Mouse (Mus musculus): ENCODE measurements around the gene Anln. TPM values are rescaled to one million over a fixed set of nuclear protein-coding genes. Genes with fewer than 3 reads are reported as not detected.
"Not testable (repeated sequence)": the region's sequence is repeated elsewhere in the genome, so short reads cannot be mapped to it uniquely, and the experiment has no call there.

The Anln gene
- polyA plus RNA-seq, 1 experiment, result 26.1 TPM

- TF ChIP-seq CTCF (IDR thresholded peaks at IDR 0.05; ENCODE audit: control insufficient read depth, insufficient read depth, low read length), result no peak
- no peak for TF ChIP-seq POLR2A (IDR thresholded peaks at IDR 0.05; ENCODE audit: borderline replicate concordance, control insufficient read depth, low read depth, low read length)
- H3K4me3 ChIP-seq (replicated peaks; ENCODE audit: control insufficient read depth, low read depth, low read length), result no peak overlapping the region
- 77% methylated on average over 5 of the region's 5 CpGs for WGBS
- H3K4me1 ChIP-seq (ENCODE audit: control insufficient read depth, insufficient read depth, low read length), result no peaks in the 10 kb centered on the region; the same call in 1 of the 2 replicates
- no peak overlapping the region for H3K27ac ChIP-seq (ENCODE audit: control insufficient read depth, insufficient read depth, low read depth, low read length, poor library complexity)
Measured at GRCm38 (mm10) chr9:22309651-22310050, 79.3 kb downstream of the Anln start.

GRCm38 (mm10) chr9:22307920-22308262, 81.1 kb downstream of the Anln start:
- not testable (repeated sequence) for H3K27ac ChIP-seq (ENCODE audit: control insufficient read depth, insufficient read depth, low read depth, low read length, poor library complexity); H3K4me1 ChIP-seq (ENCODE audit: control insufficient read depth, insufficient read depth, low read length)
- WGBS, result 5% methylated on average over 9 of the region's 9 CpGs
- H3K4me3 ChIP-seq (replicated peaks; ENCODE audit: control insufficient read depth, low read depth, low read length), result peak overlapping the region; percentile 76

GRCm38 (mm10) chr9:22307156-22307919, 81.7 kb downstream of the Anln start, which contains the start of gene Zfp810:
Gene Zfp810, minus strand, starts transcription at chr9:22307648.
- Histone ChIP-seq H3K4me1 (ENCODE audit: control insufficient read depth, insufficient read depth, low read length) (no peaks in the 10 kb centered on the region; the same call in 1 of the 2 replicates), H3K27ac (ENCODE audit: control insufficient read depth, insufficient read depth, low read depth, low read length, poor library complexity) (peak within 1 kb of the TSS; percentile 46), H3K4me3 (replicated peaks; ENCODE audit: control insufficient read depth, low read depth, low read length) (peak within 1 kb of the TSS; percentile 76)
- TF ChIP-seq POLR2A (IDR thresholded peaks at IDR 0.05; ENCODE audit: borderline replicate concordance, control insufficient read depth, low read depth, low read length), result peak; percentile 53; the same call in 1 of the 2 replicates
- peak; percentile 8; the same call in 1 of the 2 replicates for TF ChIP-seq CTCF (IDR thresholded peaks at IDR 0.05; ENCODE audit: control insufficient read depth, insufficient read depth, low read length)
- under 1% methylated on average over 56 of the region's 56 CpGs for WGBS

- H3K4me3 ChIP-seq (replicated peaks; ENCODE audit: control insufficient read depth, low read depth, low read length), result peak overlapping the region; percentile 76
- no peaks in the 10 kb centered on the region; the same call in 1 of the 2 replicates for H3K4me1 ChIP-seq (ENCODE audit: control insufficient read depth, insufficient read depth, low read length)
- WGBS, result 32% methylated on average over 6 of the region's 6 CpGs
- no peak overlapping the region for H3K27ac ChIP-seq (ENCODE audit: control insufficient read depth, insufficient read depth, low read depth, low read length, poor library complexity)
- TF ChIP-seq CTCF (IDR thresholded peaks at IDR 0.05; ENCODE audit: control insufficient read depth, insufficient read depth, low read length) (no peak), POLR2A (IDR thresholded peaks at IDR 0.05; ENCODE audit: borderline replicate concordance, control insufficient read depth, low read depth, low read length) (no peak)
Measured at GRCm38 (mm10) chr9:22306726-22307125, 82.3 kb downstream of the Anln start.

GRCm38 (mm10) chr9:22302199-22302598, 86.8 kb downstream of the Anln start:
- H3K4me1 ChIP-seq (ENCODE audit: control insufficient read depth, insufficient read depth, low read length), result no peaks in the 10 kb centered on the region; the same call in 1 of the 2 replicates
- H3K4me3 ChIP-seq (replicated peaks; ENCODE audit: control insufficient read depth, low read depth, low read length), result no peak overlapping the region
- WGBS, result 75% methylated on average over 1 of the region's 1 CpGs
- H3K27ac ChIP-seq (ENCODE audit: control insufficient read depth, insufficient read depth, low read depth, low read length, poor library complexity), result no peak overlapping the region
- TF ChIP-seq CTCF (IDR thresholded peaks at IDR 0.05; ENCODE audit: control insufficient read depth, insufficient read depth, low read length) (no peak), POLR2A (IDR thresholded peaks at IDR 0.05; ENCODE audit: borderline replicate concordance, control insufficient read depth, low read depth, low read length) (no peak)

Other genes with a start within 250 kb of the Anln start
- gene Pigyl, start 232.3 kb downstream of the Anln start, polyA plus RNA-seq (2011; ENCODE audit: insufficient read depth, insufficient read length, low replicate concordance, missing spikeins), result 10.5 and 23.3 TPM in 2 replicates
- gene Zfp872, start 201.1 kb downstream of the Anln start, polyA plus RNA-seq (2011; ENCODE audit: insufficient read depth, insufficient read length, low replicate concordance, missing spikeins), result not detected in 2 replicates
- 12.2 and 29.0 TPM in 2 replicates for gene Zfp809, start 163.5 kb downstream of the Anln start, polyA plus RNA-seq (2011; ENCODE audit: insufficient read depth, insufficient read length, low replicate concordance, missing spikeins)
- 1.9 TPM in 1 of 2 replicates, not detected in the other for gene Zfp599, start 129.3 kb downstream of the Anln start, polyA plus RNA-seq (2011; ENCODE audit: insufficient read depth, insufficient read length, low replicate concordance, missing spikeins)
- 10.3 and 20.5 TPM in 2 replicates for gene Zfp810, start 81.5 kb downstream of the Anln start, polyA plus RNA-seq (2011; ENCODE audit: insufficient read depth, insufficient read length, low replicate concordance, missing spikeins)
- 4.9 and 8.9 TPM in 2 replicates for gene 9530077C05Rik, start 22.3 kb upstream of the Anln start, polyA plus RNA-seq (2011; ENCODE audit: insufficient read depth, insufficient read length, low replicate concordance, missing spikeins)
- gene Gm17545, start 65.1 kb upstream of the Anln start, polyA plus RNA-seq (2011; ENCODE audit: insufficient read depth, insufficient read length, low replicate concordance, missing spikeins), result not detected in 2 replicates
- gene Rp9, start 80.6 kb upstream of the Anln start, polyA plus RNA-seq (2011; ENCODE audit: insufficient read depth, insufficient read length, low replicate concordance, missing spikeins), result 42.4 and 64.8 TPM in 2 replicates
- 4.5 and 8.0 TPM in 2 replicates for gene Bbs9, start 86.5 kb upstream of the Anln start, polyA plus RNA-seq (2011; ENCODE audit: insufficient read depth, insufficient read length, low replicate concordance, missing spikeins)

Data from bone marrow, adult 2 months (tissue).